Comparison of ENCODE assay signal across 21 mouse cellular contexts in the genomic region with DNA sequence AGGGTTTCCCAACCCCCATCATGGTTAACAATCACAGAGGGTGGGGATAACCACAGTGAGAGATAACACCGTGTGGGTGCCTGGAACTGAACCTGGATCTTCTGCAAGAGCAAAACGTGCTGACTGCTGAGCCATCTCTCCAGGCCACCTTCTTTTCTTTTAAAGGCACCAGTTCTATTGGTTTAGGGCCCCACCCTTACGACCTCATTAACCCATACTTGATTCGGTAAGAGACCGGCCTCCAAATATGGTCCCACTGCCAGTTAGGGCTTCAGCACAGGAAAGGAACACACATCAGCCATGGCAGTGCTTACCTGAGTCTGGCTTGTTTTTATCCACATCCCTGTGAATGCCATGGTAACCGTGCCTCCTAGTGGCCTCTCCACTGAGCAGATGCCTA. TPM values are rescaled to one million over a fixed set of nuclear protein-coding genes. Genes with fewer than 3 reads are reported as not detected.
DNase-seq lines count a peak whose midpoint lies in the region; ATAC-seq and TF ChIP-seq lines count a peak whose summit lies in the region.
"Had no signal": no experiment of that assay in that cellular context is flagged by ENCODE, and none has a peak within 500 bp of the region (broad histone marks: within the 10 kb centered on the region; RNA-seq: fewer than 3 reads in every experiment).

No protein-coding gene starts in this region.

- H3K9me3 ChIP-seq in intestine, postnatal 0 days (ENCODE audit: control insufficient read depth): no peaks in the 10 kb centered on the region
- H3K9me3 ChIP-seq in intestine, embryonic 15.5 days: no peaks in the 10 kb centered on the region
- H3K9me3 ChIP-seq: embryonic facial prominence, embryonic 15.5 days; forebrain, embryonic 15.5 days; heart, embryonic 10.5 days; hindbrain, embryonic 12.5 days had no signal

- no peak overlapping the region for H3K4me2 ChIP-seq in intestine, postnatal 0 days (replicated peaks; ENCODE audit: low read depth)
- H3K4me2 ChIP-seq in intestine, embryonic 15.5 days (replicated peaks): no peak overlapping the region
- H3K4me2 ChIP-seq: embryonic facial prominence, embryonic 15.5 days; forebrain, embryonic 15.5 days; hindbrain, embryonic 12.5 days had no signal

- H3K4me1 ChIP-seq in intestine, postnatal 0 days (replicated peaks; ENCODE audit: control insufficient read depth, insufficient read depth, low read length): no peaks in the 10 kb centered on the region
- peaks cover 4% of the 10 kb centered on the region for H3K4me1 ChIP-seq in intestine, embryonic 15.5 days (replicated peaks)

- no peaks in the 10 kb centered on the region for H3K36me3 ChIP-seq in intestine, postnatal 0 days (ENCODE audit: control insufficient read depth, insufficient read depth)
- no peaks in the 10 kb centered on the region for H3K36me3 ChIP-seq in intestine, embryonic 15.5 days
- H3K36me3 ChIP-seq: embryonic facial prominence, embryonic 15.5 days; forebrain, embryonic 15.5 days; heart, embryonic 10.5 days; hindbrain, embryonic 12.5 days had no signal

- no peak overlapping the region for H3K9ac ChIP-seq in intestine, postnatal 0 days (ENCODE audit: low read depth, low read length)
- H3K9ac ChIP-seq in intestine, embryonic 15.5 days: no peak overlapping the region
- H3K9ac ChIP-seq: embryonic facial prominence, embryonic 15.5 days; forebrain, embryonic 15.5 days; hindbrain, embryonic 12.5 days had no signal

- no peak for ATAC-seq in intestine, postnatal 0 days
- no peak for ATAC-seq in intestine, embryonic 15.5 days
- peak; percentile 35 for ATAC-seq in CD4-positive, CD25-positive, alpha-beta regulatory T cell, adult 4 months
- ATAC-seq in megakaryocyte-erythroid progenitor cell, adult 5-6 weeks (replicated peaks; ENCODE audit: low FRiP score, low TSS enrichment, poor library complexity, severe bottlenecking): no peak
- ATAC-seq: forebrain, embryonic 15.5 days; hindbrain, embryonic 16.5 days had no signal

- H3K27ac ChIP-seq in intestine, postnatal 0 days (ENCODE audit: low read depth, low read length): no peak overlapping the region
- H3K27ac ChIP-seq in intestine, embryonic 15.5 days: no peak overlapping the region
- H3K27ac ChIP-seq: embryonic facial prominence, embryonic 15.5 days; forebrain, embryonic 15.5 days; gastrocnemius, adult 2 months; heart, embryonic 10.5 days; hindbrain, embryonic 12.5 days had no signal

- TF ChIP-seq CTCF in intestine, postnatal 0 days (IDR thresholded peaks at IDR 0.05; ENCODE audit: low read depth): peak; percentile 43; the same call in 1 of the 2 replicates

- peak; percentile 35 for DNase-seq in induced T-regulatory cell, adult 2 months (ENCODE audit: low read depth)
- DNase-seq in gastrocnemius, adult 18-20 months (ENCODE audit: low spot score): no peak
- DNase-seq: adrenal gland, postnatal 10 days; cerebellum, adult 11 months; cerebellum, adult 8-10 months; cerebellum, postnatal 14 days; embryo, embryonic 11 days; gastrocnemius, adult 2 months; gastrocnemius, postnatal 25 days; heart, postnatal 10 days; heart, postnatal 4 days had no signal

- H3K4me3 ChIP-seq in intestine, postnatal 0 days (ENCODE audit: low read depth, low read length): no peak overlapping the region
- H3K4me3 ChIP-seq in intestine, embryonic 15.5 days (replicated peaks): no peak overlapping the region
- H3K4me3 ChIP-seq: embryonic facial prominence, embryonic 15.5 days; erythroblast, embryonic 14.5 days; forebrain, embryonic 15.5 days; gastrocnemius, adult 2 months; heart, embryonic 10.5 days; hindbrain, embryonic 12.5 days had no signal

- 58% methylated on average over 6 of the region's 6 CpGs for WGBS in intestine, postnatal 0 days
- WGBS in intestine, embryonic 15.5 days: 62% methylated on average over 6 of the region's 6 CpGs

- no peaks in the 10 kb centered on the region for H3K27me3 ChIP-seq in intestine, postnatal 0 days (replicated peaks; ENCODE audit: control insufficient read depth, insufficient read depth, low read length)
- no peaks in the 10 kb centered on the region for H3K27me3 ChIP-seq in intestine, embryonic 15.5 days (replicated peaks)
- H3K27me3 ChIP-seq: embryonic facial prominence, embryonic 15.5 days; forebrain, embryonic 15.5 days; hindbrain, embryonic 12.5 days had no signal

RNA-seq across cellular contexts. Expression of gene Scml4, which starts 9.3 kb away (rescaled TPM):
- polyA plus RNA-seq in intestine, postnatal 0 days (2015; fragmentation: Nextera tagmentation; extraction: Ambion mirVana): 13.0 and 13.7 TPM in 2 replicates
- polyA plus RNA-seq in intestine, embryonic 15.5 days (2015; fragmentation: Nextera tagmentation; extraction: Ambion mirVana): 29.3 TPM in 2 replicates
- polyA plus RNA-seq in CD4-positive, CD25-positive, alpha-beta regulatory T cell, adult 4 months (2017; shearing (Covaris generic)): 10 to 100 TPM; 56.6 to 87.8 TPM
- 1 to 10 TPM in 1 of 2 experiments, under 1 TPM in 1; 0.59 to 1.1 TPM for total RNA-seq in gastrocnemius, adult 18-20 months (2021)
- 1.5 and 7.1 TPM in 2 replicates for total RNA-seq in megakaryocyte-erythroid progenitor cell, adult 5-6 weeks (2014; fragmentation: Nextera tagmentation)
- 0.99 and 2.4 TPM in 2 replicates for total RNA-seq in megakaryocyte-erythroid progenitor cell, adult 5-6 weeks (2017)
- polyA plus RNA-seq: erythroblast, embryonic 14.5 days had no signal
